Mouse (Mus musculus) ES-E14 (cell line): ENCODE data around the gene Cd151.

Experiments
- HCFC1 ChIP-seq: IDR thresholded peaks from 2 replicates; pipeline ENCODE4 v1.6.1; 2012; ENCODE audit warnings: low read length, inconsistent platforms, borderline replicate concordance; ENCODE audit not compliant: insufficient read depth
- MAFK ChIP-seq: IDR thresholded peaks from 2 replicates; pipeline ENCODE4 v1.6.1; 2014; ENCODE audit warnings: mild to moderate bottlenecking, low read depth, low read length, inconsistent platforms; ENCODE audit not compliant: insufficient read depth

GRCm38 (mm10) chr7:141420030-141420702, 47.0 kb upstream of the Cd151 start:
- no peak for TF ChIP-seq MAFK
- TF ChIP-seq HCFC1, result no peak
